Mouse (Mus musculus): Measurements from ENCODE around the gene Plch1. TPM values are rescaled to one million over a fixed set of nuclear protein-coding genes. Genes with fewer than 3 reads are reported as not detected.

Plch1 gene
- polyA plus RNA-seq, 1 experiment from 2014 or later, result 0.68 TPM

- H3K4me1 ChIP-seq (replicated peaks), result peaks cover 11% of the 10 kb centered on the region; the same call in 1 of the 2 replicates
- H3K36me3 ChIP-seq, result no peaks in the 10 kb centered on the region
- H3K27ac ChIP-seq (ENCODE audit: poor library complexity, severe bottlenecking), result no peak overlapping the region
- no peak for ATAC-seq (ENCODE audit: insufficient number of reproducible peaks, low FRiP score)
- no peaks in the 10 kb centered on the region for H3K9me3 ChIP-seq (replicated peaks)
- H3K4me2 ChIP-seq, result no peak overlapping the region
- WGBS, result 47% methylated on average over 1 of the region's 1 CpGs
- H3K4me3 ChIP-seq, result no peak overlapping the region
- H3K27me3 ChIP-seq (replicated peaks), result no peaks in the 10 kb centered on the region; the same call in 1 of the 2 replicates
- H3K9ac ChIP-seq, result no peak overlapping the region
These were observed 2.1 kb downstream of the Plch1 start for GRCm38 (mm10) chr3:63897177-63897576.

GRCm38 (mm10) chr3:63896303-63896702, 3.0 kb downstream of the Plch1 start:
- ATAC-seq (ENCODE audit: insufficient number of reproducible peaks, low FRiP score), result no peak
- no peaks in the 10 kb centered on the region for H3K36me3 ChIP-seq
- WGBS, result 86% methylated on average over 4 of the region's 4 CpGs

GRCm38 (mm10) chr3:63895786-63896185, 3.5 kb downstream of the Plch1 start:
- Histone ChIP-seq H3K27me3 (replicated peaks) (no peaks in the 10 kb centered on the region), H3K36me3 (no peaks in the 10 kb centered on the region), H3K4me3 (no peak overlapping the region), H3K9me3 (replicated peaks) (no peaks in the 10 kb centered on the region), H3K27ac (ENCODE audit: poor library complexity, severe bottlenecking) (no peak overlapping the region), H3K4me1 (replicated peaks) (peaks cover 11% of the 10 kb centered on the region; the same call in 1 of the 2 replicates), H3K4me2 (no peak overlapping the region), H3K9ac (no peak overlapping the region)
- WGBS, result 66% methylated on average over 2 of the region's 2 CpGs
- no peak for ATAC-seq (ENCODE audit: insufficient number of reproducible peaks, low FRiP score)

More at GRCm38 (mm10) chr3:63896303-63896702, 3.0 kb downstream of the Plch1 start:
- Histone ChIP-seq H3K9me3 (replicated peaks) (no peaks in the 10 kb centered on the region), H3K27ac (ENCODE audit: poor library complexity, severe bottlenecking) (no peak overlapping the region), H3K9ac (no peak overlapping the region), H3K27me3 (replicated peaks) (no peaks in the 10 kb centered on the region; the same call in 1 of the 2 replicates), H3K4me1 (replicated peaks) (peaks cover 11% of the 10 kb centered on the region; the same call in 1 of the 2 replicates), H3K4me2 (no peak overlapping the region), H3K4me3 (no peak overlapping the region)

GRCm38 (mm10) chr3:63893677-63894076, 5.6 kb downstream of the Plch1 start:
- no peak overlapping the region for H3K27ac ChIP-seq (ENCODE audit: poor library complexity, severe bottlenecking)
- peaks cover 5% of the 10 kb centered on the region; the same call in 1 of the 2 replicates for H3K4me1 ChIP-seq (replicated peaks)
- no peak for ATAC-seq (ENCODE audit: insufficient number of reproducible peaks, low FRiP score)
- no peak overlapping the region for H3K4me2 ChIP-seq
- no peaks in the 10 kb centered on the region for H3K27me3 ChIP-seq (replicated peaks)
- no peaks in the 10 kb centered on the region for H3K36me3 ChIP-seq
- H3K4me3 ChIP-seq, result no peak overlapping the region
- H3K9me3 ChIP-seq (replicated peaks), result no peaks in the 10 kb centered on the region
- WGBS, result 69% methylated on average over 7 of the region's 7 CpGs
- H3K9ac ChIP-seq, result no peak overlapping the region

- no peak overlapping the region for H3K9ac ChIP-seq
- no peaks in the 10 kb centered on the region for H3K27me3 ChIP-seq (replicated peaks)
- H3K36me3 ChIP-seq, result no peaks in the 10 kb centered on the region
- ATAC-seq (ENCODE audit: insufficient number of reproducible peaks, low FRiP score), result no peak
- no peak overlapping the region for H3K27ac ChIP-seq (ENCODE audit: poor library complexity, severe bottlenecking)
- H3K4me1 ChIP-seq (replicated peaks), result no peaks in the 10 kb centered on the region
- WGBS, result 46% methylated on average over 3 of the region's 3 CpGs
- no peak overlapping the region for H3K4me2 ChIP-seq
- no peak overlapping the region for H3K4me3 ChIP-seq
- H3K9me3 ChIP-seq (replicated peaks), result no peaks in the 10 kb centered on the region
These were observed 7.1 kb downstream of the Plch1 start for GRCm38 (mm10) chr3:63892154-63892553.

- Histone ChIP-seq H3K9me3 (replicated peaks) (0 out of 2 replicates have a peak, but pooled peaks cover 5% of the 10 kb centered on the region), H3K4me2 (no peak overlapping the region), H3K9ac (no peak overlapping the region), H3K27me3 (replicated peaks) (no peaks in the 10 kb centered on the region), H3K36me3 (no peaks in the 10 kb centered on the region), H3K27ac (ENCODE audit: poor library complexity, severe bottlenecking) (no peak overlapping the region), H3K4me1 (replicated peaks) (no peaks in the 10 kb centered on the region), H3K4me3 (no peak overlapping the region)
- ATAC-seq (ENCODE audit: insufficient number of reproducible peaks, low FRiP score), result no peak
- 85% methylated on average over 2 of the region's 2 CpGs for WGBS
These were observed 18.2 kb downstream of the Plch1 start for GRCm38 (mm10) chr3:63881065-63881464.

GRCm38 (mm10) chr3:63878995-63879666, 20.1 kb downstream of the Plch1 start:
- no peaks in the 10 kb centered on the region for H3K27me3 ChIP-seq (replicated peaks)
- no peak overlapping the region for H3K27ac ChIP-seq (ENCODE audit: poor library complexity, severe bottlenecking)
- 42% methylated on average over 4 of the region's 4 CpGs for WGBS
- no peaks in the 10 kb centered on the region for H3K9me3 ChIP-seq (replicated peaks)
- H3K9ac ChIP-seq, result no peak overlapping the region
- no peak overlapping the region for H3K4me2 ChIP-seq
- ATAC-seq (ENCODE audit: insufficient number of reproducible peaks, low FRiP score), result no peak
- no peaks in the 10 kb centered on the region for H3K36me3 ChIP-seq
- no peaks in the 10 kb centered on the region for H3K4me1 ChIP-seq (replicated peaks)
- H3K4me3 ChIP-seq, result no peak overlapping the region

GRCm38 (mm10) chr3:63872818-63873217, 26.5 kb downstream of the Plch1 start:
- Histone ChIP-seq H3K4me2 (no peak overlapping the region), H3K9ac (no peak overlapping the region), H3K27ac (ENCODE audit: poor library complexity, severe bottlenecking) (no peak overlapping the region), H3K36me3 (no peaks in the 10 kb centered on the region), H3K27me3 (replicated peaks) (no peaks in the 10 kb centered on the region), H3K9me3 (replicated peaks) (no peaks in the 10 kb centered on the region), H3K4me1 (replicated peaks) (no peaks in the 10 kb centered on the region), H3K4me3 (no peak overlapping the region)
- 29% methylated on average over 1 of the region's 1 CpGs for WGBS
- no peak for ATAC-seq (ENCODE audit: insufficient number of reproducible peaks, low FRiP score)

- no peak overlapping the region for H3K9ac ChIP-seq
- WGBS, result 48% methylated on average over 2 of the region's 2 CpGs
- no peak overlapping the region for H3K4me3 ChIP-seq
- H3K27ac ChIP-seq (ENCODE audit: poor library complexity, severe bottlenecking), result no peak overlapping the region
- no peaks in the 10 kb centered on the region for H3K27me3 ChIP-seq (replicated peaks)
- H3K36me3 ChIP-seq, result no peaks in the 10 kb centered on the region
- no peak for ATAC-seq (ENCODE audit: insufficient number of reproducible peaks, low FRiP score)
- no peak overlapping the region for H3K4me2 ChIP-seq
- no peaks in the 10 kb centered on the region for H3K4me1 ChIP-seq (replicated peaks)
- H3K9me3 ChIP-seq (replicated peaks), result no peaks in the 10 kb centered on the region
These were observed 28.0 kb downstream of the Plch1 start for GRCm38 (mm10) chr3:63871249-63871648.

GRCm38 (mm10) chr3:63868285-63868684, 31.0 kb downstream of the Plch1 start:
- no peaks in the 10 kb centered on the region for H3K36me3 ChIP-seq
- no peak overlapping the region for H3K9ac ChIP-seq
- no peak overlapping the region for H3K4me3 ChIP-seq
- ATAC-seq (ENCODE audit: insufficient number of reproducible peaks, low FRiP score), result no peak
- 58% methylated on average over 1 of the region's 1 CpGs for WGBS
- no peaks in the 10 kb centered on the region for H3K4me1 ChIP-seq (replicated peaks)
- H3K27ac ChIP-seq (ENCODE audit: poor library complexity, severe bottlenecking), result no peak overlapping the region
- no peaks in the 10 kb centered on the region for H3K27me3 ChIP-seq (replicated peaks)
- no peaks in the 10 kb centered on the region for H3K9me3 ChIP-seq (replicated peaks)
- no peak overlapping the region for H3K4me2 ChIP-seq

GRCm38 (mm10) chr3:63865069-63865468, 34.2 kb downstream of the Plch1 start:
- 60% methylated on average over 2 of the region's 2 CpGs for WGBS
- no peak overlapping the region for H3K27ac ChIP-seq (ENCODE audit: poor library complexity, severe bottlenecking)
- ATAC-seq (ENCODE audit: insufficient number of reproducible peaks, low FRiP score), result no peak
- H3K9me3 ChIP-seq (replicated peaks), result no peaks in the 10 kb centered on the region
- H3K27me3 ChIP-seq (replicated peaks), result no peaks in the 10 kb centered on the region
- H3K4me2 ChIP-seq, result no peak overlapping the region
- H3K4me3 ChIP-seq, result no peak overlapping the region
- no peak overlapping the region for H3K9ac ChIP-seq
- no peaks in the 10 kb centered on the region for H3K4me1 ChIP-seq (replicated peaks)
- no peaks in the 10 kb centered on the region for H3K36me3 ChIP-seq

GRCm38 (mm10) chr3:63862716-63863115, 36.6 kb downstream of the Plch1 start:
- ATAC-seq (ENCODE audit: insufficient number of reproducible peaks, low FRiP score), result no peak
- H3K4me2 ChIP-seq, result no peak overlapping the region
- no peak overlapping the region for H3K27ac ChIP-seq (ENCODE audit: poor library complexity, severe bottlenecking)
- no peaks in the 10 kb centered on the region for H3K27me3 ChIP-seq (replicated peaks)
- 80% methylated on average over 10 of the region's 10 CpGs for WGBS
- H3K36me3 ChIP-seq, result no peaks in the 10 kb centered on the region
- H3K4me3 ChIP-seq, result no peak overlapping the region
- no peaks in the 10 kb centered on the region for H3K9me3 ChIP-seq (replicated peaks)
- H3K4me1 ChIP-seq (replicated peaks), result no peaks in the 10 kb centered on the region
- no peak overlapping the region for H3K9ac ChIP-seq

All from heart, embryonic 12.5 days (tissue).